Mouse (Mus musculus) T-cell, adult 66 days (primary cell): ENCODE results near the gene 1700020N01Rik. TPM values are rescaled to one million over a fixed set of nuclear protein-coding genes. Genes with fewer than 3 reads are reported as not detected.

ENCODE experiments used
- total RNA-seq, 2 experiments: library from RNA; stranded (reverse); gene quantifications; 3 replicates in 1 of 2; 4 replicates in 1 of 2; pipeline ENCODE4 v1.2.4; 2023

The 1700020N01Rik gene
- not detected for total RNA-seq

DNA sequence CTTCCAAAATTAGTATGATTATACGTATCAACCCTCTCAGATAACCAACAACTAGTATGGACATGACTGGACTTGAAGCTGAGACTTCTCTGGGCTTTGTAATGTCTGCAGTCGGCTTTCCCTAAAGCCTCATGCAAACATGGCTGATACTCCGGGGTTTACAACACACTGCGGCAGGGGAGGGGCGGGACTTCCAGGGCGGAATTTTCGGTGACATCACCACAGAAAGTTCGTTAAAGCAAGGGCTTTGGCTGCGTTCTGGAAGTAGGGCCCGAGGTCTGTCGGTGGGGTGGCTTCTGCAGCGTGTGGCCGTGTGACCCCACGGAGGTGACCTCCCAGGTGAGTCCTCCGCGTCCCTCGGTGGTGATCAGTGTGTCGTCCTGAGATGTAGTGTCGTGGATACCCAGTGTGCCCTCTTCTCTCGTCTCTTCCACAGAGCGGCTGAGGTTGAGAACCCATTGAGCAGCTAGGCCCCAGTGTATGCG, at the start of gene 1700020N01Rik:
Gene 1700020N01Rik (plus strand): TSS at position 250 of the 485 bp plus-strand sequence.

Other genes with a start within 250 kb of the 1700020N01Rik start
- under 1 TPM; 0.56 to 0.64 TPM for gene Aldh8a1, start 215.9 kb upstream of the 1700020N01Rik start, total RNA-seq